Mouse (Mus musculus): Measurements from ENCODE around the gene Phkg1. TPM values are rescaled to one million over a fixed set of nuclear protein-coding genes. Genes with fewer than 3 reads are reported as not detected.

Gene Phkg1
- total RNA-seq, 2 experiments from 2014 or later: 11.0 to 16.6 TPM

GRCm38 (mm10) chr5:129846752-129847557 is 51.4 kb downstream of the Phkg1 start, which contains the start of gene Sumf2:
Gene Sumf2 (plus strand): TSS chr5:129846986.
- peak; percentile 94 to 97 for DNase-seq (ENCODE audit: low spot score in 2 of 2)

GRCm38 (mm10) chr5:129844848-129845247 is 53.5 kb downstream of the Phkg1 start:
- DNase-seq (ENCODE audit: low spot score in 2 of 2): no peak

Other genes starting within 250 kb of the Phkg1 start
- 1 to 10 TPM; 6.2 to 7.2 TPM for gene Zfp11, start 228.4 kb downstream of the Phkg1 start, total RNA-seq (2021)
- not detected for gene Sept14, start 190.0 kb downstream of the Phkg1 start, total RNA-seq (2021)
- 10 to 100 TPM; 72.8 to 81.5 TPM for gene Mrps17, start 183.1 kb downstream of the Phkg1 start, total RNA-seq (2021)
- 10 to 100 TPM; 77.7 to 81.8 TPM for gene Nipsnap2, start 173.5 kb downstream of the Phkg1 start, total RNA-seq (2021)
- 10 to 100 TPM; 21.5 to 21.6 TPM for gene Psph, start 111.1 kb downstream of the Phkg1 start, total RNA-seq (2021)
- gene Sumf2, start 51.6 kb downstream of the Phkg1 start, total RNA-seq (2021): 10 to 100 TPM; 18.8 to 19.8 TPM
- gene Chchd2, start 11.1 kb downstream of the Phkg1 start, total RNA-seq (2021): 100 to 1,000 TPM; 475 to 476 TPM
- 1 to 10 TPM; 7.3 to 7.8 TPM for gene Zbed5, start 2.8 kb downstream of the Phkg1 start, total RNA-seq (2021)
- gene Nupr1l, start 10.0 kb upstream of the Phkg1 start, total RNA-seq (2021): 1 to 10 TPM; 1.9 to 2.3 TPM
- 10 to 100 TPM; 44.9 to 50.8 TPM for gene Vkorc1l1, start 43.4 kb upstream of the Phkg1 start, total RNA-seq (2021)
- 10 to 100 TPM; 10.6 to 12.7 TPM for gene Gusb, start 104.5 kb upstream of the Phkg1 start, total RNA-seq (2021)
- 10 to 100 TPM; 16.0 to 31.9 TPM for gene Asl, start 130.7 kb upstream of the Phkg1 start, total RNA-seq (2021)
- gene Crcp, start 130.7 kb upstream of the Phkg1 start, total RNA-seq (2021): 10 to 100 TPM; 30.4 to 32.7 TPM
- gene Tpst1, start 174.8 kb upstream of the Phkg1 start, total RNA-seq (2021): 10 to 100 TPM; 34.3 to 34.6 TPM
- 10 to 100 TPM; 14.3 to 14.7 TPM for gene Kctd7, start 246.3 kb upstream of the Phkg1 start, total RNA-seq (2021)

All from left cerebral cortex, adult 18-20 months (tissue).